Mouse (Mus musculus): ENCODE measurements at regions not wholly inside any gene's neighbourhood (a gene's known extent, or its start where the extent isn't known, plus 50 kb on each side); places are given as distances from the start of the nearest gene placed in this dataset.

- Histone ChIP-seq H3K27ac (ENCODE audit: insufficient read depth, low read depth, low read length) (no peak overlapping the region), H3K27me3 (ENCODE audit: control insufficient read depth, insufficient read depth, low read length) (no peaks in the 10 kb centered on the region; the same call in 1 of the 2 replicates), H3K4me3 (ENCODE audit: low read depth, low read length) (no peak overlapping the region), H3K36me3 (ENCODE audit: control insufficient read depth, insufficient read depth, low read length) (no peaks in the 10 kb centered on the region), H3K4me1 (ENCODE audit: control insufficient read depth, insufficient read depth, insufficient read length, low read length) (no peaks in the 10 kb centered on the region)
- no peak for TF ChIP-seq POLR2A (IDR thresholded peaks at IDR 0.05; ENCODE audit: low read depth, low read length)
- TF ChIP-seq CTCF (IDR thresholded peaks at IDR 0.05; ENCODE audit: extremely low read depth, insufficient read length, insufficient replicate concordance, low read depth, low read length) = no peak
- 58% methylated on average over 13 of the region's 13 CpGs for WGBS
Measured at GRCm38 (mm10) chr4:87570470-87570891, 340.2 kb upstream of the Slc24a2 start.

GRCm38 (mm10) chr4:87566616-87567015 lies 336.3 kb upstream of the Slc24a2 start:
- H3K4me1 ChIP-seq (ENCODE audit: control insufficient read depth, insufficient read depth, insufficient read length, low read length) = no peaks in the 10 kb centered on the region
- TF ChIP-seq CTCF (IDR thresholded peaks at IDR 0.05; ENCODE audit: extremely low read depth, insufficient read length, insufficient replicate concordance, low read depth, low read length) (no peak), POLR2A (IDR thresholded peaks at IDR 0.05; ENCODE audit: low read depth, low read length) (no peak)
- no peak overlapping the region for H3K4me3 ChIP-seq (ENCODE audit: low read depth, low read length)
- no peak overlapping the region for H3K27ac ChIP-seq (ENCODE audit: insufficient read depth, low read depth, low read length)
- H3K36me3 ChIP-seq (ENCODE audit: control insufficient read depth, insufficient read depth, low read length) = no peaks in the 10 kb centered on the region
- 72% methylated on average over 2 of the region's 2 CpGs for WGBS
- no peaks in the 10 kb centered on the region; the same call in 1 of the 2 replicates for H3K27me3 ChIP-seq (ENCODE audit: control insufficient read depth, insufficient read depth, low read length)

- no peaks in the 10 kb centered on the region for H3K27me3 ChIP-seq (ENCODE audit: control insufficient read depth, insufficient read depth, low read length)
- H3K27ac ChIP-seq (ENCODE audit: insufficient read depth, low read depth, low read length) = no peak overlapping the region
- no peaks in the 10 kb centered on the region for H3K4me1 ChIP-seq (ENCODE audit: control insufficient read depth, insufficient read depth, insufficient read length, low read length)
- no peak for TF ChIP-seq CTCF (IDR thresholded peaks at IDR 0.05; ENCODE audit: extremely low read depth, insufficient read length, insufficient replicate concordance, low read depth, low read length)
- no peaks in the 10 kb centered on the region for H3K36me3 ChIP-seq (ENCODE audit: control insufficient read depth, insufficient read depth, low read length)
- no peak overlapping the region for H3K4me3 ChIP-seq (ENCODE audit: low read depth, low read length)
- 75% methylated on average over 3 of the region's 3 CpGs for WGBS
Measured at GRCm38 (mm10) chr4:87554912-87555311, 324.6 kb upstream of the Slc24a2 start.
